Mouse (Mus musculus) forebrain, embryonic 16.5 days (tissue): ENCODE results near the gene Mccc1. TPM values are rescaled to one million over a fixed set of nuclear protein-coding genes. Genes with fewer than 3 reads are reported as not detected.

Source experiments
- ATAC-seq: fragments of 200-750 bp; cut with Nextera tagmentation; 2 replicates; pipeline ENCODE4 v1.8.0; 2017; ENCODE audit warnings: mild to moderate bottlenecking, moderate library complexity
- H3K27ac ChIP-seq: fragments of 300-500 bp; sonication (generic); 2 replicates; pipeline ENCODE4 v1.5.1; 2014; ENCODE audit warnings: low read length, control low read depth
- H3K27me3 ChIP-seq: fragments of 300-500 bp; sonication (generic); replicated peaks from 2 replicates; pipeline ENCODE4 v1.6.1; 2014; ENCODE audit warnings: low read length; ENCODE audit not compliant: control insufficient read depth, insufficient read depth
- H3K36me3 ChIP-seq: fragments of 300-500 bp; sonication (generic); 2 replicates; pipeline ENCODE4 v1.6.1; 2014; ENCODE audit not compliant: control insufficient read depth, insufficient read depth
- H3K4me1 ChIP-seq: fragments of 300-500 bp; sonication (generic); replicated peaks from 2 replicates; pipeline ENCODE4 v1.6.1; 2014; ENCODE audit warnings: low read length; ENCODE audit not compliant: control insufficient read depth, insufficient read depth
- H3K4me2 ChIP-seq: fragments of 300-500 bp; sonication (generic); 2 replicates; pipeline ENCODE4 v1.6.1; 2014; ENCODE audit warnings: mild to moderate bottlenecking, low read length, control low read depth
- H3K4me3 ChIP-seq: fragments of 300-500 bp; sonication (generic); replicated peaks from 2 replicates; pipeline ENCODE4 v1.5.1; 2014; ENCODE audit warnings: mild to moderate bottlenecking, low read length, control low read depth
- H3K9ac ChIP-seq: fragments of 300-500 bp; sonication (generic); replicated peaks from 2 replicates; pipeline ENCODE4 v1.6.1; 2014; ENCODE audit warnings: low read depth, low read length, control low read depth
- H3K9me3 ChIP-seq: fragments of 300-500 bp; sonication (generic); 2 replicates; pipeline ENCODE4 v1.6.1; 2016; ENCODE audit warnings: low read length; ENCODE audit not compliant: control insufficient read depth
- WGBS: fragments of 180-500 bp; shearing (Covaris S2); extraction: QIAGEN DNeasy Blood & Tissue Kit; methylation state at CpG from one replicate; pipeline ENCODE4 v1.1.7; 2014; 5-methylcytosine and 5-hydroxymethylcytosine counted together
- polyA plus RNA-seq: library from polyadenylated mRNA; unstranded; fragments of >200 nt; fragmentation: Nextera tagmentation; extraction: Ambion mirVana; gene quantifications from 2 replicates; pipeline ENCODE4 v1.2.1, GENCODE M21; 2015

Mccc1 gene
- polyA plus RNA-seq, 1 experiment from 2014 or later: 34.9 TPM

GRCm38 (mm10) chr3:35971149-35971548, 29.3 kb downstream of the Mccc1 start:
- no peak overlapping the region for H3K27ac ChIP-seq
- H3K36me3 ChIP-seq: peaks cover 10% of the 10 kb centered on the region
- 92% methylated on average over 12 of the region's 12 CpGs for WGBS
- H3K4me3 ChIP-seq: no peak overlapping the region
- no peaks in the 10 kb centered on the region for H3K9me3 ChIP-seq
- no peak overlapping the region for H3K4me2 ChIP-seq
- no peak for ATAC-seq
- H3K4me1 ChIP-seq: no peaks in the 10 kb centered on the region
- no peaks in the 10 kb centered on the region for H3K27me3 ChIP-seq
- H3K9ac ChIP-seq: no peak overlapping the region

DNA sequence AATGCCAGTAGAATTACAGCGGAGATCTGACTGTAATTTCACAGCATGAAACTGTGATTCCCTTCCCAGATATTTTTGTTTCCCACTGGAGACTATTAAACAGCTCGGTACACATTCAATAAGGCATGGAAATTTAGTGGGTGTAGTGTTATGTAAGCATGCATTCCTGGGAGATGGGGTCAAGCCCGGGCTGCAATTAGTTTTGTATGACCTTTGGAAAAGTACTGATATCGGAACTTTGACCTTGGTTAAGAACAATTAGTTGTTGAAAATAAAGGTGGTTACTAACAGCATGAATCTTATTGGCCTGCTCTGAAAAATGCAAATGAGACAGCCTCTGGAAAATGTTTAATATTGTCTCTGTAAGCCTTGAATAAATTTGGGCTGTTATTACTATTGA, 30.0 kb downstream of the Mccc1 start:
- no peaks in the 10 kb centered on the region for H3K27me3 ChIP-seq
- 84% methylated on average over 4 of the region's 4 CpGs for WGBS

GRCm38 (mm10) chr3:35967366-35967921, 33.0 kb downstream of the Mccc1 start:
- ATAC-seq: no peak
- peaks cover 20% of the 10 kb centered on the region for H3K36me3 ChIP-seq
- no peaks in the 10 kb centered on the region for H3K9me3 ChIP-seq
- H3K4me1 ChIP-seq: no peaks in the 10 kb centered on the region
- 95% methylated on average over 8 of the region's 8 CpGs for WGBS
- no peak overlapping the region for H3K4me2 ChIP-seq
- H3K9ac ChIP-seq: no peak overlapping the region
- no peak overlapping the region for H3K4me3 ChIP-seq
- H3K27ac ChIP-seq: no peak overlapping the region
- no peaks in the 10 kb centered on the region for H3K27me3 ChIP-seq

More for the DNA sequence above, 30.0 kb downstream of the Mccc1 start:
- Histone ChIP-seq H3K27ac (no peak overlapping the region), H3K36me3 (peaks cover 10% of the 10 kb centered on the region), H3K4me2 (no peak overlapping the region), H3K4me1 (no peaks in the 10 kb centered on the region), H3K9ac (no peak overlapping the region), H3K9me3 (no peaks in the 10 kb centered on the region), H3K4me3 (no peak overlapping the region)
- no peak for ATAC-seq

DNA sequence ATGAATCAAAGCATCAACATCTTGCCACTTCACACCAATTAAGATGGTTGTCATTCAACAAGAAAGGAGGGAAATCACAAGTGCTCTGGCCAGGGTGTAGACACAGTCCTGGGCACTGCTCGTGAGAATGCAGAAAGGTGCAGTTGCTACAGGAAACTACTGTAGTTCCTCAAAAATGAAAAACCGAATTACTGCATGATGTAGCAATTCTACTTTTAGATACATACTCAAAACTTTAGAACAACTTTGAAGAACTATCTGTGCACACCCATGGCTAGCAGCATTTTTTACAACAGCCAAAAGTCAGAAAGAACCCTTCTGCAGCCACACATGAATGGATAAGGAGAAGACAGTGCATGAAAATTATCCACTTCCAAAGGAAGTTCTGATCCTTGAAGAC, 34.0 kb downstream of the Mccc1 start:
- Histone ChIP-seq H3K4me3 (no peak overlapping the region), H3K36me3 (peaks cover 17% of the 10 kb centered on the region)
- WGBS: 88% methylated on average over 2 of the region's 2 CpGs

GRCm38 (mm10) chr3:35964928-35965327, 35.5 kb downstream of the Mccc1 start:
- no peaks in the 10 kb centered on the region for H3K9me3 ChIP-seq
- ATAC-seq: no peak
- H3K36me3 ChIP-seq: peaks cover 22% of the 10 kb centered on the region
- H3K27me3 ChIP-seq: no peaks in the 10 kb centered on the region
- H3K9ac ChIP-seq: no peak overlapping the region
- no peak overlapping the region for H3K27ac ChIP-seq
- 92% methylated on average over 4 of the region's 4 CpGs for WGBS
- H3K4me2 ChIP-seq: no peak overlapping the region
- H3K4me1 ChIP-seq: no peaks in the 10 kb centered on the region
- no peak overlapping the region for H3K4me3 ChIP-seq

More for the DNA sequence above, 34.0 kb downstream of the Mccc1 start:
- no peak for ATAC-seq
- H3K27ac ChIP-seq: no peak overlapping the region
- H3K4me2 ChIP-seq: no peak overlapping the region
- no peak overlapping the region for H3K9ac ChIP-seq
- no peaks in the 10 kb centered on the region for H3K9me3 ChIP-seq
- no peaks in the 10 kb centered on the region for H3K4me1 ChIP-seq
- no peaks in the 10 kb centered on the region for H3K27me3 ChIP-seq

DNA sequence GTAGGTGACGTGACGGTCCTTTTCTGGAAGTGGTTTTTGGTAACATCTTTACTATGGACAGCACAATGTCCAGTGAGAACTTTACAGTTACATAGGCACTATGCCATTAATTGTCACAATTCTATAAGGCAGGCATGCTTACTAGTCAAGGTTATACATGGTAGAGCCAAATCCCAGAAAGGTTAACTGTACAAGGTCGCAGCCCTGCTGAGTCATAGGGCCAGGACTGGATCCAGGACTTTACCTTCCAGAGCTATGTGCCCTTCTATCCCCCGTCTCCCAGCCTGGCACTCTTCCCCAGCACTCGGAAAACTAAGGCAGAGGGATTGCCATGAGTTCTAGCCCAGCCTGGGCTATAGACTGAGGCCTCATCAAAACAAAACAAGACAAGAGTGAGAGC, 36.6 kb downstream of the Mccc1 start:
- H3K36me3 ChIP-seq: peaks cover 22% of the 10 kb centered on the region

GRCm38 (mm10) chr3:35963401-35963800, 37.1 kb downstream of the Mccc1 start:
- Histone ChIP-seq H3K4me2 (no peak overlapping the region), H3K27me3 (no peaks in the 10 kb centered on the region), H3K4me3 (no peak overlapping the region), H3K4me1 (no peaks in the 10 kb centered on the region), H3K36me3 (peaks cover 22% of the 10 kb centered on the region), H3K9ac (no peak overlapping the region), H3K9me3 (no peaks in the 10 kb centered on the region), H3K27ac (no peak overlapping the region)
- WGBS: 93% methylated on average over 4 of the region's 4 CpGs
- ATAC-seq: no peak

More for the DNA sequence above, 36.6 kb downstream of the Mccc1 start:
- Histone ChIP-seq H3K4me3 (no peak overlapping the region), H3K4me1 (no peaks in the 10 kb centered on the region), H3K27ac (no peak overlapping the region), H3K9ac (no peak overlapping the region), H3K27me3 (no peaks in the 10 kb centered on the region), H3K4me2 (no peak overlapping the region), H3K9me3 (no peaks in the 10 kb centered on the region)
- ATAC-seq: no peak
- WGBS: 92% methylated on average over 5 of the region's 5 CpGs

- no peaks in the 10 kb centered on the region for H3K4me1 ChIP-seq
- H3K27ac ChIP-seq: no peak overlapping the region
- no peaks in the 10 kb centered on the region for H3K9me3 ChIP-seq
- H3K4me3 ChIP-seq: no peak overlapping the region
- no peak overlapping the region for H3K4me2 ChIP-seq
- H3K36me3 ChIP-seq: peaks cover 22% of the 10 kb centered on the region
- 96% methylated on average over 5 of the region's 5 CpGs for WGBS
- no peak overlapping the region for H3K9ac ChIP-seq
- no peaks in the 10 kb centered on the region for H3K27me3 ChIP-seq
- ATAC-seq: no peak
Measured at GRCm38 (mm10) chr3:35962967-35963366, 37.5 kb downstream of the Mccc1 start.

DNA sequence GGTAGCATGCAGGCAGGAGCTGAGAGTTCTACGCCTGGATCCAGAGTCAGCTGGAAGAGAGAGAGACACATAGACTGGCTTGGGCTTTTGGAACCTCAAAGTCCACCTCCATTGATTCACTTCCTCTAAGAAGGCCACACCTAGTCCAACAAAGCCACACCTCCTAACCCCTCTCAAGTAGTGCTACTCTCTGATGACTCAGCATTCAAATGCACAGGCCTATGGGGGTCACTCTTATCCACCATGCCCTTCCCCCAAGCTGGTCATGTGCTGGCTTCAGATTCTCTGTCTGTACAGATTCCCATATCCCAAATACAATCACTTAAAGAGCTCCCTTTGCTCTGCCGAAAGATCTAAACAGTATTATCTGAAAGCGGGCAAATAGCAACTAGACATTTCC, 43.2 kb downstream of the Mccc1 start:
- no peak for ATAC-seq
- no peaks in the 10 kb centered on the region for H3K9me3 ChIP-seq
- whole genome bisulfite sequencing: 98% methylated on average over 3 of the region's 3 CpGs
- no peak overlapping the region for H3K27ac ChIP-seq
- no peaks in the 10 kb centered on the region for H3K4me1 ChIP-seq
- peaks cover 5% of the 10 kb centered on the region; the same call in 1 of the 2 replicates for H3K36me3 ChIP-seq
- no peak overlapping the region for H3K4me3 ChIP-seq
- H3K9ac ChIP-seq: no peak overlapping the region
- no peaks in the 10 kb centered on the region for H3K27me3 ChIP-seq
- H3K4me2 ChIP-seq: no peak overlapping the region
